Mouse (Mus musculus) liver, embryonic 14.5 days (tissue): ENCODE data around the gene Hmcn1. TPM values are rescaled to one million over a fixed set of nuclear protein-coding genes. Genes with fewer than 3 reads are reported as not detected.

ENCODE experiments used
- ATAC-seq: fragments of 200-750 bp; cut with Nextera tagmentation; 2 replicates; pipeline ENCODE4 v1.8.0; 2017; ENCODE audit warnings: moderate number of reproducible peaks, mild to moderate bottlenecking, moderate library complexity; ENCODE audit not compliant: insufficient read depth
- DNase-seq, 3 experiments: peaks; one replicate each; pipeline ENCODE4 v3.0.0-alpha.2; 2012 to 2013; ENCODE audit warnings: low read depth in 3 of 3, low spot score in 3 of 3
- H3K27ac ChIP-seq: fragments of 300-500 bp; sonication (generic); 2 replicates; pipeline ENCODE4 v1.5.1; 2014; ENCODE audit warnings: moderate library complexity, mild to moderate bottlenecking, control low read depth, inconsistent platforms
- H3K27me3 ChIP-seq: fragments of 300-500 bp; sonication (generic); 2 replicates; pipeline ENCODE4 v1.6.1; 2014; ENCODE audit warnings: mild to moderate bottlenecking, low read length, moderate library complexity; ENCODE audit not compliant: control insufficient read depth, insufficient read depth
- H3K36me3 ChIP-seq: fragments of 300-500 bp; sonication (generic); replicated peaks from 2 replicates; pipeline ENCODE4 v1.6.1; 2014; ENCODE audit warnings: low read depth; ENCODE audit not compliant: control insufficient read depth, insufficient read depth
- H3K4me1 ChIP-seq, 2 experiments: fragments of 200-500 bp in 1 of 2; fragments of 300-500 bp in 1 of 2; sonication (generic) in 1 of 2; replicated peaks; 2 replicates each; pipeline ENCODE4 v1.6.1; 2012 to 2014; ENCODE audit warnings: antibody characterized with exemption in 1 of 2, inconsistent platforms in 1 of 2, low read length in 1 of 2; ENCODE audit not compliant: control insufficient read depth in 2 of 2, insufficient read depth in 2 of 2
- H3K4me2 ChIP-seq: fragments of 300-500 bp; sonication (generic); 2 replicates; pipeline ENCODE4 v1.6.1; 2014; ENCODE audit warnings: low read depth, mild to moderate bottlenecking, control low read depth, moderate library complexity
- H3K4me3 ChIP-seq, 2 experiments: fragments of 200-500 bp in 1 of 2; fragments of 300-500 bp in 1 of 2; sonication (generic) in 1 of 2; 2 replicates each; pipeline ENCODE4 v1.5.1; 2012 to 2014; ENCODE audit warnings: low read depth in 2 of 2, low read length in 2 of 2, mild to moderate bottlenecking in 2 of 2, control low read depth in 1 of 2, inconsistent platforms in 1 of 2, moderate library complexity in 1 of 2; ENCODE audit not compliant: insufficient read depth in 1 of 2
- H3K9ac ChIP-seq: fragments of 300-500 bp; sonication (generic); replicated peaks from 2 replicates; pipeline ENCODE4 v1.6.1; 2014; ENCODE audit warnings: mild to moderate bottlenecking, control low read depth, moderate library complexity
- H3K9me3 ChIP-seq: fragments of 300-500 bp; sonication (generic); 2 replicates; pipeline ENCODE4 v1.6.1; 2016; ENCODE audit warnings: low read length, mixed read lengths; ENCODE audit not compliant: control insufficient read depth
- CTCF ChIP-seq: IDR thresholded peaks from 2 replicates; pipeline ENCODE4 v1.5.1; 2016; ENCODE audit warnings: antibody characterized with exemption, low read depth, control low read depth
- EP300 ChIP-seq: IDR thresholded peaks from 2 replicates; pipeline ENCODE4 v1.6.1; 2016; ENCODE audit warnings: antibody characterized with exemption, low read depth
- WGBS: fragments of 180-500 bp; shearing (Covaris S2); extraction: QIAGEN DNeasy Blood & Tissue Kit; methylation state at CpG from one replicate; pipeline ENCODE4 v1.1.7; 2014; ENCODE audit not compliant: insufficient replicate concordance; 5-methylcytosine and 5-hydroxymethylcytosine counted together
- polyA plus RNA-seq, 2 experiments: library from polyadenylated mRNA; depleted of rRNA in 1 of 2; stranded (reverse) in 1 of 2; unstranded in 1 of 2; fragments of >200 nt; fragmentation: Nextera tagmentation in 1 of 2; extraction: Ambion mirVana in 1 of 2; gene quantifications; 2 replicates each; pipeline versions ENCODE4 v1.2.1 to v1.2.3; 2012 to 2014

The Hmcn1 gene
- polyA plus RNA-seq, 2 experiments: 2.3 to 3.3 TPM

DNA sequence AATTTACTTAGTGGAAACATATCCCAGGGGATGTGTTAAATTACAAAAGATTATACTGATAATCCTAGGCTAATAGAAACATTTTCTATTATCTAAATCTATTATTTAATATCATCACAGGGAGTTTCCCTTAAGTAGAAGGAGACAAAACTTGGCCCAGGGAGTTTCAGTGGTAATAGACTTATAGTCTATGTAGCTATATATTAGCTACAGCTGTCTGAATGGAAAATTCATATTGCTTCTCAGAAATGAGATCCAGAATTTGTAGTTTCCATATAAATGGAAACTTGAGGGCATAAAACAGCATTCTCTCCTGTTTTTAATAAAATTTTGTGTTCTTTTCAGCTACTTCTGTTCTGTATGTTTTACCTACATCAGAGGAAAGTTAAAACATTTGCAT, 179.9 kb downstream of the Hmcn1 start:
- no peaks in the 10 kb centered on the region for H3K36me3 ChIP-seq
- H3K4me1 ChIP-seq: no peaks in the 10 kb centered on the region
- no peak overlapping the region for H3K4me2 ChIP-seq
- no peak overlapping the region for H3K27ac ChIP-seq
- no peak overlapping the region for H3K9ac ChIP-seq
- no peak overlapping the region for H3K4me3 ChIP-seq
- no peak for TF ChIP-seq CTCF
- TF ChIP-seq EP300: no peak
- no peak for ATAC-seq
- no peak for DNase-seq
- no peaks in the 10 kb centered on the region for H3K9me3 ChIP-seq
- no peaks in the 10 kb centered on the region for H3K27me3 ChIP-seq

DNA sequence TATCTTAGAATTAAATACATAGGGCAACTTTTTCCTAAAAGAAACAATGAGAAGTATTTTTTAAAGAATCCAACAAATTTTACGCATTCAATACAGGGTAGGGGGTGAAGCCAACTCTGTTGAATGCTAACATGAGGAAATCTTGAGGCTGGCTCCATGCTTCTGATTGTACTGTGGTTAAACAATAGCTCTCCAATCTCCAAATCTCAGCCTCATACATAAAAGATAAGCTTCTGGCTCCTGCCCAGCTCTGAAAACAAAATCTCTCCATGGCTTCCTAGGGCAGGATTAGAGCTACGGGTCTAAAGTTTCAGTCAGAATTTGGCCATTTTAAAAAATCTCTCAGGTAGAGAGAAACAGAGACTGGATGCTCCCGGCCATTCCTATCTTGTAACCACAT, 186.4 kb downstream of the Hmcn1 start:
- H3K4me2 ChIP-seq: no peak overlapping the region
- WGBS: 50% methylated on average over 3 of the region's 3 CpGs
- no peaks in the 10 kb centered on the region for H3K27me3 ChIP-seq
- H3K36me3 ChIP-seq: no peaks in the 10 kb centered on the region
- H3K4me3 ChIP-seq: no peak overlapping the region
- no peak overlapping the region for H3K9ac ChIP-seq
- no peak for TF ChIP-seq CTCF
- ATAC-seq: no peak
- DNase-seq: no peak
- no peaks in the 10 kb centered on the region for H3K9me3 ChIP-seq
- H3K27ac ChIP-seq: no peak overlapping the region
- no peaks in the 10 kb centered on the region for H3K4me1 ChIP-seq

DNA sequence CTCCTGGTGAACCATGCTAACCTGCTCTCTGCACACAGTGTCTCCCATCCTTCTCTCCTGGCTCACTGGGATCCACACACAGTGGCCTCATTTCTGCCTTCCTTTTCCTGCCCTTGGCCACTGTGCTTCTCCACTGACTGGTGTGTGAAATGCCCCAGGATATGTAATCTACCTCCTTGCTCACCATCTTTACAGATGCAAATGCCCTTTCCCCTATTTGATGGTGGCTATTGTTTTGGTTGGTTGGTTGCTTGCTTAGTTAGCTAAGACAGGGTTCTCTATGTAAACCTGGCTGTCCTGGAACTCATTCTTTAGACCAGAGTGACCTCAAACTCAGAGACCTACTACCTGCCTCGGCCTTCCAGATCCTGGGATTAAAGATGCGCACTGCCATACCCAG, 187.8 kb downstream of the Hmcn1 start:
- Histone ChIP-seq H3K4me1 (no peaks in the 10 kb centered on the region), H3K36me3 (no peaks in the 10 kb centered on the region), H3K27me3 (no peaks in the 10 kb centered on the region), H3K9me3 (no peaks in the 10 kb centered on the region), H3K9ac (no peak overlapping the region), H3K4me2 (no peak overlapping the region), H3K4me3 (no peak overlapping the region), H3K27ac (no peak overlapping the region)
- TF ChIP-seq EP300: no peak
- no peak for TF ChIP-seq CTCF
- ATAC-seq: no peak
- WGBS: 67% methylated on average over 2 of the region's 2 CpGs
- DNase-seq: no peak

DNA sequence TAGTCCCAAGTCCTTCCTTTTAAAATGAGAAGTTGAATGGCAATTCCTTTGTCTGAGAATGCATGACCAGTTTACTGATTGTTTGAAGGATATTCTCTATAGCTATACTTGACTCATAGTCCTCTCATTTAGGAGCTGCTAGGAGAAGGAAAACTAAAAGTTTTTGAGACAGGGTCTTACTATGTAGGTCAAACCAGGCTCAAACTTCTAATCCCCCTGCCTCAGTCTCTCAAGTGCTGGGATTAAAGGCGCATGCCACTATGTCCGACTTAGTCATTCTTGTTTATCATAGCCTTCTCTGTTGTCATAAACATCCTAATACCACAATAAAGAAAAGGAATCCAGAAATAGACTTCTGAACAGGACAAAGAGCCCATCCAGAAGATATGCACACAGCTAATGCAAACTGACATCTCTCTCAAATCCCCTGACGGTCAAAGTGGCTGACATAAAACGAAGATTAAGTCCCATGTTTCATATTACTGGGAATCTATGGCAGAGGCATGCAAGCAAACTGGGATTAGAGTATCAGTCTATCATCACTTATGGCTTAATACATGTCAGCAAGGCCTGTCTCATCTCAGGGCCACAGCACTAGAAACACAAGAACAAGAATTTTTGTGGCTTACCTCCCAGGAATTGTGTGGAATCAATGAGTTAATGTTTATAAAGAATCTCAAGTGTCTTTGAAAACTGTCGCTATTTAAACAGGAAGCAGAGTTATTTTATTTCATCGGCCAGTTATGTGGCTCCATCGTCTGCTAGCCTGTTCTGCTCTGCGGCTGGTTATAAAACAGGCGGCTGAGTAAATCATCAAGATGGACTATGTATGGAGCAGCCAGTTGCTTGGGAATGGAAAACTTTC, 188.8 kb downstream of the Hmcn1 start:
- H3K27me3 ChIP-seq: no peaks in the 10 kb centered on the region
- no peak for ATAC-seq
- H3K27ac ChIP-seq: no peak overlapping the region
- no peak overlapping the region for H3K4me3 ChIP-seq
- H3K9me3 ChIP-seq: no peaks in the 10 kb centered on the region
- TF ChIP-seq EP300: no peak
- no peak for TF ChIP-seq CTCF
- WGBS: 66% methylated on average over 9 of the region's 9 CpGs
- no peak for DNase-seq
- H3K36me3 ChIP-seq: no peaks in the 10 kb centered on the region
- no peaks in the 10 kb centered on the region for H3K4me1 ChIP-seq
- H3K4me2 ChIP-seq: no peak overlapping the region
- H3K9ac ChIP-seq: no peak overlapping the region

DNA sequence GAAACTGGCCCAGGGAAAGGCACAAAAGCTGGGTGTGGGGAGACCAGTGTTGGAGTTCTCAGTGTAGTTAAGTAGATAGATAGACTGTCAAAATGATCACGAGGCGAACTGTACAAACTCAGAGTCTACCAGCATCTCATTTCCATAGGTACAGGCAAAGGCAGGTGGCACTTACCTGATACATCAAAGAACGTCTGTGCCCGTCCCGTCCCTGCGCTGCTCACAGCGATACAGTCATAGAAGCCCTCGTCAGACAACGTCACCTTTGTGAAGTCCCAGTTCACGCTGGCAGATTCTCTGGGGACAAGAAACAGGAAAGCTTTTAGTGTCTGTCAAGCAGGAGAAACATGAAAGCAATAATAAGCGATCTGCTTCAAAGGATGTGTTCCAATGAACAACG, 190.6 kb downstream of the Hmcn1 start:
- Histone ChIP-seq H3K4me2 (no peak overlapping the region), H3K27ac (no peak overlapping the region), H3K4me1 (no peaks in the 10 kb centered on the region), H3K36me3 (no peaks in the 10 kb centered on the region), H3K27me3 (no peaks in the 10 kb centered on the region), H3K9ac (no peak overlapping the region), H3K4me3 (no peak overlapping the region), H3K9me3 (no peaks in the 10 kb centered on the region)
- no peak for TF ChIP-seq CTCF
- TF ChIP-seq EP300: no peak
- DNase-seq: no peak
- ATAC-seq: no peak
- WGBS: 76% methylated on average over 12 of the region's 12 CpGs
